Mouse (Mus musculus): ENCODE measurements at regions not wholly inside any gene's neighbourhood (a gene's known extent, or its start where the extent isn't known, plus 50 kb on each side); places are given as distances from the start of the nearest gene placed in this dataset.

- TF ChIP-seq CTCF (IDR thresholded peaks at IDR 0.05) (no peak), EP300 (IDR thresholded peaks at IDR 0.05) (no peak)
These were observed 72.8 kb upstream of the Mef2a start for GRCm38 (mm10) chr7:67445203-67446041.
